Mouse (Mus musculus) thymus, adult 2 months (tissue): Measurements from ENCODE around the gene Grin2b.

Source experiments
- CTCF ChIP-seq: fragments of 200-500 bp; IDR thresholded peaks from 2 replicates; pipeline ENCODE4 v1.5.1; 2012; ENCODE audit warnings: mild to moderate bottlenecking, control low read depth, low read length, moderate library complexity, borderline replicate concordance; ENCODE audit not compliant: control insufficient read depth, poor library complexity, insufficient read depth; ENCODE audit errors: extremely low read depth
- POLR2A ChIP-seq: fragments of 200-500 bp; IDR thresholded peaks from 2 replicates; pipeline ENCODE4 v1.6.1; 2012; ENCODE audit warnings: mild to moderate bottlenecking, low read length, control low read depth, moderate library complexity; ENCODE audit not compliant: control insufficient read depth, poor library complexity, insufficient read depth; ENCODE audit errors: extremely low read depth

DNA sequence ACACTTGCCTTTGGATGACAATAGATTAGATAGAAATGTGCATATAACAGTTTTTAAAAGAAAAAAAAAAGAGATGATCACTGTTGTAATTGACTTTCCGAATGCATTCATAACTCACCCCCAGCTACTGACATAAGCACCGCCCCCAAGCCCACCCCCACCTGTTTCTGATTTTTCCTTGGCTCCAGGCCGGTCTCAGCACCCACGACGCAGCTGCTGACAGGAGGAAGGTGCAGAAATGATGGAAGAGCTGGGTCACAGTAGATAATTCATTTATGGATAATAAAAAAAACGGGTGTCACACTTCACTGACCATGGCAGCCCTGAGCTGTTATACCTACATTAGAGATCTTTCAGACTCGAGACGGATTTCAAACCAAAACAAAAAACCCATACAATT lies 373.4 kb downstream of the Grin2b start:
- TF ChIP-seq CTCF, result no peak
- no peak for TF ChIP-seq POLR2A
